Mouse (Mus musculus) kidney, adult 2 months (tissue): Measurements from ENCODE around the gene Otop3. TPM values are rescaled to one million over a fixed set of nuclear protein-coding genes. Genes with fewer than 3 reads are reported as not detected.

Source experiments
- DNase-seq: peaks from one replicate; pipeline ENCODE4 v3.0.0; 2021
- H3K27ac ChIP-seq: fragments of 200-500 bp; 2 replicates; pipeline ENCODE4 v1.5.1; 2012; ENCODE audit warnings: low read depth, low read length, control low read depth, inconsistent platforms; ENCODE audit not compliant: insufficient read depth
- H3K27me3 ChIP-seq: fragments of 200-500 bp; replicated peaks from 2 replicates; pipeline ENCODE4 v1.6.1; 2012; ENCODE audit warnings: mild to moderate bottlenecking, moderate library complexity, low read length, inconsistent platforms; ENCODE audit not compliant: control insufficient read depth, insufficient read depth
- H3K36me3 ChIP-seq: fragments of 200-500 bp; 2 replicates; pipeline ENCODE4 v1.6.1; 2012; ENCODE audit warnings: mild to moderate bottlenecking, moderate library complexity, low read length, inconsistent platforms; ENCODE audit not compliant: control insufficient read depth, insufficient read depth
- H3K4me1 ChIP-seq: fragments of 200-500 bp; 2 replicates; pipeline ENCODE4 v1.6.1; 2011; ENCODE audit warnings: low read length; ENCODE audit not compliant: control insufficient read depth, insufficient read depth
- H3K4me3 ChIP-seq: fragments of 200-500 bp; 2 replicates; pipeline ENCODE4 v1.5.1; 2011; ENCODE audit warnings: mild to moderate bottlenecking, low read depth, low read length, control low read depth; ENCODE audit not compliant: insufficient read depth
- CTCF ChIP-seq: fragments of 200-500 bp; conservative IDR thresholded peaks from 2 replicates; pipeline ENCODE4 v1.5.1; 2011; ENCODE audit warnings: low read depth, mild to moderate bottlenecking, control low read depth, low read length, moderate library complexity, mixed read lengths; ENCODE audit not compliant: insufficient read depth, insufficient read length
- POLR2A ChIP-seq: fragments of 200-500 bp; IDR thresholded peaks from one replicate; pipeline ENCODE4 v1.6.1; 2011; ENCODE audit warnings: low read depth, low read length, control low read depth
- WGBS: fragments of 180-500 bp; shearing (Covaris S2); methylation state at CpG from one replicate; pipeline ENCODE4 v1.1.7; 2018; 5-methylcytosine and 5-hydroxymethylcytosine counted together
- polyA plus RNA-seq: library from polyadenylated mRNA; depleted of rRNA; stranded (reverse); fragments of >200 nt; gene quantifications from 2 replicates; pipeline ENCODE4 v1.2.3, GENCODE M21; 2012

Gene Otop3
- polyA plus RNA-seq, 1 experiment: 0.13 TPM

DNA sequence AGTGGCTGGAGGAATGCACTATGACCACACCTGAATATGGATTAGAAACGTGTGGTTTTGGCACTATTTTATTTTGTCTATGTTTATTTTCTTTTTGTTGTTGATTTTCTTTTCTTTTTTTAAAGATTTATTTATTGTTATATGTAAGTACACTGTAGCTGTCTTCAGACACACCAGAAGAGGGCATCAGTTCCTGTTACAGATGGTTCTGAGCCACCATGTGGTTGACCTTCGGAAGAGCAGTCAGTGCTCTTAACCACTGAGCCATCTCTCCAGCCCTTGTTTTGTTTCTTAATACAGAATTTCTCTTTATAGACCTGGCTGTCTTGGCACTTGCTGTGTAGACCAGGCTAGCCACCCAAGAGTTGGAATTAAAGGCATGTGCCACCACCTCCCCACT is 38.2 kb downstream of the Otop3 start:
- H3K27ac ChIP-seq: no peak overlapping the region
- DNase-seq: no peak
- peaks cover 5% of the 10 kb centered on the region for H3K4me1 ChIP-seq
- no peaks in the 10 kb centered on the region for H3K36me3 ChIP-seq
- H3K27me3 ChIP-seq: no peaks in the 10 kb centered on the region
- no peak overlapping the region for H3K4me3 ChIP-seq
- 65% methylated on average over 2 of the region's 2 CpGs for WGBS
- TF ChIP-seq POLR2A (no peak), CTCF (no peak)

- H3K36me3 ChIP-seq: no peaks in the 10 kb centered on the region
- peak; percentile 71 for DNase-seq
- no peaks in the 10 kb centered on the region for H3K27me3 ChIP-seq
- H3K4me3 ChIP-seq: peak overlapping the region; percentile 47
- no peak for TF ChIP-seq CTCF
- no peak for TF ChIP-seq POLR2A
- 3% methylated on average over 30 of the region's 30 CpGs for WGBS
- H3K4me1 ChIP-seq: peaks cover 5% of the 10 kb centered on the region
- H3K27ac ChIP-seq: no peak overlapping the region
Observed at GRCm38 (mm10) chr11:115373805-115374694, 39.5 kb downstream of the Otop3 start.

GRCm38 (mm10) chr11:115374695-115375425 is 40.3 kb downstream of the Otop3 start:
- Histone ChIP-seq H3K27ac (no peak overlapping the region), H3K4me3 (no peak overlapping the region), H3K36me3 (no peaks in the 10 kb centered on the region), H3K4me1 (peaks cover 5% of the 10 kb centered on the region), H3K27me3 (no peaks in the 10 kb centered on the region)
- DNase-seq: no peak
- 64% methylated on average over 12 of the region's 12 CpGs for WGBS
- TF ChIP-seq CTCF (no peak), POLR2A (no peak)

DNA sequence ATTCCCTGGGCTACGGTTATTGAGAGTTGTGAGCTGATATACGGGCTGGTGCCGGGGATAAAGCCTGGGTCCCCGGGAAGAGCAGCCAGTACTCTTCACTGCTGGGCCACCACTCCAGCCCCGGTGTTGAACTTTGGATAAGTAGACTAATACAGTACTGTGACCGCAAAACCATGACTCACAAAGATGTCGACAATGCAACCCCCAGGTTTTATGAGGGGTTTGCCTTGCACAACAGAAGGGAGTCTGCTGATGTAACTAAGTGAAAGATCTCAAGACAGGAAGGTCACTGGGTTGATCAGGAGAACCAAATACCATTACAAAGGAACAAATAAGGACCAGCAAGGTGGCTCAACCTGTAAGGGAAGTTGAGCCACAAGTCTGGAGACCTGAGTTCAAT is 42.2 kb downstream of the Otop3 start:
- Histone ChIP-seq H3K36me3 (no peaks in the 10 kb centered on the region), H3K27me3 (no peaks in the 10 kb centered on the region), H3K4me3 (no peak overlapping the region), H3K4me1 (peaks cover 5% of the 10 kb centered on the region), H3K27ac (no peak overlapping the region)
- DNase-seq: no peak
- no peak for TF ChIP-seq CTCF
- TF ChIP-seq POLR2A: no peak
- 52% methylated on average over 7 of the region's 7 CpGs for WGBS

DNA sequence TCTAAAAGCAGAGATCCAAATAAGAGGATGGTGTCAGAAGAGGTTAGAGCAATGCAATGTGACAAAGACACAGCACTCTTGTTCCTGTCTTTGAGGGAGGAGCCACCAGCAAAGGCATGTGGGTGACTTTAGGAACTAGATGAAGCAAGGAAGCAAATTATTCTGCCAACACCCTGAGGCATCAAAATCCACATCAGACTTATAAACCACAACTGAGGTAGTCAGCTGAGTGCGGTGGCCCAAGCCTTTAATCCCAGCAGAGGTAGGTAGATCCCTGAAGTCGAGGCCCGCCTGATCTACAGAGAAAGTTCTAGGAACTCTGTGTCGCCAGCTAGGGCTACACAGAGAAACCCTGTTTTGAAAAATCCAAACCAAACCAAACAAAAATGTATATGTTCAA is 42.7 kb downstream of the Otop3 start:
- H3K36me3 ChIP-seq: no peaks in the 10 kb centered on the region
- DNase-seq: no peak
- no peak overlapping the region for H3K4me3 ChIP-seq
- 87% methylated on average over 4 of the region's 4 CpGs for WGBS
- H3K4me1 ChIP-seq: peaks cover 5% of the 10 kb centered on the region
- no peak overlapping the region for H3K27ac ChIP-seq
- TF ChIP-seq CTCF (no peak), POLR2A (no peak)
- no peaks in the 10 kb centered on the region for H3K27me3 ChIP-seq

- Histone ChIP-seq H3K4me3 (no peak overlapping the region), H3K27ac (no peak overlapping the region), H3K36me3 (no peaks in the 10 kb centered on the region), H3K4me1 (peaks cover 5% of the 10 kb centered on the region), H3K27me3 (no peaks in the 10 kb centered on the region)
- 92% methylated on average over 7 of the region's 7 CpGs for WGBS
- DNase-seq: no peak
- TF ChIP-seq CTCF (no peak), POLR2A (no peak)
Observed at GRCm38 (mm10) chr11:115377854-115378253, 43.3 kb downstream of the Otop3 start.

DNA sequence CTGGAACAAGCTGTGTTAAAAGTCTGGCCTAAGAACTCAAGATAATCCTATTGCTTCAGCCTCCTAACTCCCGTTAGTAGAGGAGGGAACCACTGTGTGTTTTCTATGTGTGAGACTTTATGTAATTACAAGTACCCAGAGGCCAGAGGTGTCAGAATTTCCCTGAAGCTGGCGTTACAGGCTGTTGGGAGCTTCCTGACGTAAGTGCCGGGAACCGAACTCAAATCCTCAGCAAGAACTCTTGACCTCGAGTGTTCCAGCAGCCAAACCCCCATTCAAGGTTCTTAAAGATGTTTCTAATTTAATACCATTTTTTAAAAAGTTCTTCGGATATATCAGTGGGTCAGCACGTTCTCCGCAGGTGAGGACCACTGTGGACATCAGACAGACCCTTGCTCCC is 46.7 kb downstream of the Otop3 start:
- peak overlapping the region; percentile 25 for H3K27ac ChIP-seq
- WGBS: 35% methylated on average over 9 of the region's 9 CpGs

More for the DNA sequence above, 46.7 kb downstream of the Otop3 start:
- Histone ChIP-seq H3K36me3 (no peaks in the 10 kb centered on the region), H3K4me1 (no peaks in the 10 kb centered on the region), H3K27me3 (no peaks in the 10 kb centered on the region), H3K4me3 (no peak overlapping the region; the same call in 1 of the 2 replicates)
- no peak for DNase-seq
- TF ChIP-seq POLR2A (no peak), CTCF (no peak)
